Mouse (Mus musculus): ENCODE measurements around the gene Tmem144. TPM values are rescaled to one million over a fixed set of nuclear protein-coding genes. Genes with fewer than 3 reads are reported as not detected.

Tmem144 gene
- polyA plus RNA-seq, 1 experiment from 2014 or later = 3.8 TPM

- DNase-seq (ENCODE audit: low spot score) = peak; percentile 38
- H3K36me3 ChIP-seq = no peaks in the 10 kb centered on the region
- peaks cover 13% of the 10 kb centered on the region for H3K4me1 ChIP-seq
- WGBS = 21% methylated on average over 10 of the region's 10 CpGs
- H3K27ac ChIP-seq = no peak overlapping the region; the same call in 1 of the 2 replicates
- 0 out of 2 replicates have a peak, but pooled peaks cover 5% of the 10 kb centered on the region for H3K27me3 ChIP-seq (ENCODE audit: low read depth, poor library complexity, severe bottlenecking)
- peak overlapping the region; percentile 39 for H3K4me3 ChIP-seq
- H3K9me3 ChIP-seq (replicated peaks) = no peaks in the 10 kb centered on the region
Observed at GRCm38 (mm10) chr3:79783630-79784361, 68.8 kb downstream of the Tmem144 start.

DNA sequence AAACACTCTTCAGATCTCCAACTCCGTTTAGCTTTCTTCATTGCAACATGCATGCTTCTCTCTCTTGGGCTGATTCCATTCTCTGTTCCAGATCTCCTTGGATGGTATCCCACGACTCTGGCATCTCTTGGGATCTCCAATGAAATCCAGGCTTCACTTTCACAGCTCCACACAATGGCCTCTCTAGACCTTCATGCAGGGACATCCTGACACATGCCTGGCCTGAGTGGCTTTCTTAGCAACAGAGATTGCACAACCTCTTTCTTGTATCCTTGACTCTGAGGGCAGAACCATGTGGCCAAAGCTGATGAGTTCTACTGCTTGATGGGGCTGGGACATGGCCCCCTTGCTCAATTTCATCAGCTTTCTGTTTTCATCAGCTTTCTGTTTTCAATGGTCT is 79.9 kb downstream of the Tmem144 start:
- Histone ChIP-seq H3K27ac (no peak overlapping the region), H3K27me3 (ENCODE audit: low read depth, poor library complexity, severe bottlenecking) (no peaks in the 10 kb centered on the region), H3K4me1 (no peaks in the 10 kb centered on the region), H3K36me3 (no peaks in the 10 kb centered on the region), H3K4me3 (no peak overlapping the region), H3K9me3 (replicated peaks) (no peaks in the 10 kb centered on the region)
- WGBS = 94% methylated on average over 2 of the region's 2 CpGs
- DNase-seq (ENCODE audit: low spot score) = no peak

Other genes starting within 250 kb of the Tmem144 start
- 30.8 and 33.4 TPM in 2 replicates for gene 4930579G24Rik, start 223.7 kb downstream of the Tmem144 start, polyA plus RNA-seq (2016; fragmentation: Nextera tagmentation; extraction: Ambion mirVana)
- gene Etfdh, start 223.3 kb downstream of the Tmem144 start, polyA plus RNA-seq (2016; fragmentation: Nextera tagmentation; extraction: Ambion mirVana) = 34.6 and 40.8 TPM in 2 replicates
- gene Rxfp1, start 114.9 kb downstream of the Tmem144 start, polyA plus RNA-seq (2016; fragmentation: Nextera tagmentation; extraction: Ambion mirVana) = 0.06 and 0.31 TPM in 2 replicates
- gene Fam198b, start 31.8 kb upstream of the Tmem144 start, polyA plus RNA-seq (2016; fragmentation: Nextera tagmentation; extraction: Ambion mirVana) = 7.7 and 8.5 TPM in 2 replicates

Measured in limb, embryonic 10.5 days (tissue).